Mouse (Mus musculus) hindbrain, embryonic 16.5 days (tissue): ENCODE data around the gene Olfr1274-ps. TPM values are rescaled to one million over a fixed set of nuclear protein-coding genes. Genes with fewer than 3 reads are reported as not detected.
"Not testable (repeated sequence)": the region's sequence is repeated elsewhere in the genome, so short reads cannot be mapped to it uniquely, and the experiment has no call there.

ENCODE experiments used
- ATAC-seq: fragments of 200-750 bp; cut with Nextera tagmentation; 2 replicates; pipeline ENCODE4 v1.8.0; 2017; ENCODE audit warnings: moderate TSS enrichment, moderate library complexity
- H3K27ac ChIP-seq: fragments of 300-500 bp; sonication (generic); 2 replicates; pipeline ENCODE4 v1.5.1; 2014; ENCODE audit warnings: low read depth, mild to moderate bottlenecking, control low read depth, low read length, moderate library complexity
- H3K27me3 ChIP-seq: fragments of 300-500 bp; sonication (generic); replicated peaks from 2 replicates; pipeline ENCODE4 v1.6.1; 2014; ENCODE audit warnings: low read length; ENCODE audit not compliant: control insufficient read depth, insufficient read depth
- H3K36me3 ChIP-seq: fragments of 300-500 bp; sonication (generic); 2 replicates; pipeline ENCODE4 v1.6.1; 2014; ENCODE audit warnings: mild to moderate bottlenecking, low read length, moderate library complexity, mixed read lengths; ENCODE audit not compliant: control insufficient read depth, insufficient read depth
- H3K4me1 ChIP-seq: fragments of 300-500 bp; sonication (generic); 2 replicates; pipeline ENCODE4 v1.6.1; 2014; ENCODE audit warnings: low read depth, low read length; ENCODE audit not compliant: control insufficient read depth, insufficient read depth
- H3K4me2 ChIP-seq: fragments of 300-500 bp; sonication (generic); 2 replicates; pipeline ENCODE4 v1.6.1; 2014; ENCODE audit warnings: mild to moderate bottlenecking, low read length, control low read depth, moderate library complexity
- H3K4me3 ChIP-seq: fragments of 300-500 bp; sonication (generic); 2 replicates; pipeline ENCODE4 v1.5.1; 2014; ENCODE audit warnings: mild to moderate bottlenecking, low read length, control low read depth, moderate library complexity
- H3K9ac ChIP-seq: fragments of 300-500 bp; sonication (generic); 2 replicates; pipeline ENCODE4 v1.6.1; 2014; ENCODE audit warnings: low read depth, mild to moderate bottlenecking, control low read depth, low read length, moderate library complexity
- H3K9me3 ChIP-seq: fragments of 300-500 bp; sonication (generic); 2 replicates; pipeline ENCODE4 v1.6.1; 2014; ENCODE audit warnings: mild to moderate bottlenecking, low read length, moderate library complexity; ENCODE audit not compliant: control insufficient read depth
- whole genome bisulfite sequencing: fragments of 180-500 bp; shearing (Covaris S2); extraction: QIAGEN DNeasy Blood & Tissue Kit; methylation state at CpG from one replicate; pipeline ENCODE4 v1.1.7; 2014; 5-methylcytosine and 5-hydroxymethylcytosine counted together
- polyA plus RNA-seq: library from polyadenylated mRNA; unstranded; fragments of >200 nt; fragmentation: Nextera tagmentation; extraction: Ambion mirVana; gene quantifications from 2 replicates; pipeline ENCODE4 v1.2.1, GENCODE M21; 2015

The Olfr1274-ps gene
- polyA plus RNA-seq, 1 experiment from 2014 or later: not detected

- H3K36me3 ChIP-seq, H3K4me2 ChIP-seq, H3K9ac ChIP-seq, H3K27ac ChIP-seq, H3K9me3 ChIP-seq, H3K4me3 ChIP-seq, H3K27me3 ChIP-seq, H3K4me1 ChIP-seq: not testable (repeated sequence)
- WGBS: no CpG with 5 or more reads among the region's 4 CpGs
- peak; percentile 71; the same call in 1 of the 2 replicates for ATAC-seq
These were observed 31.3 kb downstream of the Olfr1274-ps start for GRCm38 (mm10) chr2:90429782-90430181.

GRCm38 (mm10) chr2:90437453-90437852, 39.0 kb downstream of the Olfr1274-ps start:
- not testable (repeated sequence) for ATAC-seq

GRCm38 (mm10) chr2:90440169-90440568, 41.7 kb downstream of the Olfr1274-ps start:
- H3K9ac ChIP-seq, H3K27me3 ChIP-seq, H3K4me2 ChIP-seq, H3K27ac ChIP-seq, ATAC-seq, H3K4me3 ChIP-seq, H3K9me3 ChIP-seq, H3K36me3 ChIP-seq, H3K4me1 ChIP-seq: not testable (repeated sequence)

More at GRCm38 (mm10) chr2:90437453-90437852, 39.0 kb downstream of the Olfr1274-ps start:
- 83% methylated on average over 1 of the region's 5 CpGs for WGBS
- not testable (repeated sequence) for H3K9ac ChIP-seq, H3K4me2 ChIP-seq, H3K9me3 ChIP-seq, H3K27ac ChIP-seq, H3K4me1 ChIP-seq, H3K4me3 ChIP-seq, H3K36me3 ChIP-seq, H3K27me3 ChIP-seq

- not testable (repeated sequence) for H3K4me1 ChIP-seq, ATAC-seq, H3K9me3 ChIP-seq, H3K27ac ChIP-seq, H3K4me3 ChIP-seq, H3K4me2 ChIP-seq, H3K9ac ChIP-seq, H3K36me3 ChIP-seq, H3K27me3 ChIP-seq
- WGBS: 46% methylated on average over 4 of the region's 4 CpGs
These were observed 43.3 kb downstream of the Olfr1274-ps start for GRCm38 (mm10) chr2:90441811-90442210.

GRCm38 (mm10) chr2:90443811-90444210, 45.3 kb downstream of the Olfr1274-ps start:
- no peak overlapping the region for H3K27ac ChIP-seq
- ATAC-seq: no peak
- H3K27me3 ChIP-seq: no peaks in the 10 kb centered on the region
- no peaks in the 10 kb centered on the region for H3K9me3 ChIP-seq
- H3K36me3 ChIP-seq: no peaks in the 10 kb centered on the region; the same call in 1 of the 2 replicates
- no peaks in the 10 kb centered on the region for H3K4me1 ChIP-seq
- 87% methylated on average over 5 of the region's 5 CpGs for WGBS
- H3K9ac ChIP-seq: no peak overlapping the region
- H3K4me3 ChIP-seq: no peak overlapping the region
- no peak overlapping the region for H3K4me2 ChIP-seq

GRCm38 (mm10) chr2:90448967-90449740, 50.7 kb downstream of the Olfr1274-ps start:
- Histone ChIP-seq H3K27ac (no peak overlapping the region), H3K4me3 (no peak overlapping the region), H3K9me3 (no peaks in the 10 kb centered on the region), H3K4me1 (no peaks in the 10 kb centered on the region), H3K4me2 (no peak overlapping the region), H3K9ac (no peak overlapping the region), H3K27me3 (no peaks in the 10 kb centered on the region), H3K36me3 (peaks cover 18% of the 10 kb centered on the region)
- ATAC-seq: no peak
- WGBS: 91% methylated on average over 15 of the region's 15 CpGs

GRCm38 (mm10) chr2:90452380-90452779, 53.9 kb downstream of the Olfr1274-ps start:
- Histone ChIP-seq H3K4me1 (no peaks in the 10 kb centered on the region), H3K4me2 (no peak overlapping the region), H3K4me3 (no peak overlapping the region), H3K9me3 (no peaks in the 10 kb centered on the region), H3K27ac (no peak overlapping the region), H3K9ac (no peak overlapping the region), H3K36me3 (peaks cover 29% of the 10 kb centered on the region), H3K27me3 (no peaks in the 10 kb centered on the region)
- WGBS: 79% methylated on average over 3 of the region's 3 CpGs
- no peak for ATAC-seq

Other genes with a start within 250 kb of the Olfr1274-ps start
- not detected in 2 replicates for gene Olfr1270, start 245.6 kb upstream of the Olfr1274-ps start, polyA plus RNA-seq
- not detected in 2 replicates for gene Olfr1506, start 174.2 kb upstream of the Olfr1274-ps start, polyA plus RNA-seq
- gene Olfr142, start 141.1 kb upstream of the Olfr1274-ps start, polyA plus RNA-seq: not detected in 2 replicates
- gene Olfr1271, start 127.7 kb upstream of the Olfr1274-ps start, polyA plus RNA-seq: not detected in 2 replicates
- gene Olfr1272, start 105.8 kb upstream of the Olfr1274-ps start, polyA plus RNA-seq: not detected in 2 replicates
- gene Gm13769, start 76.5 kb upstream of the Olfr1274-ps start, polyA plus RNA-seq: not detected in 2 replicates
- gene Ptprj, start 182.0 kb downstream of the Olfr1274-ps start, polyA plus RNA-seq: 6.0 and 6.8 TPM in 2 replicates